ENCODE assay signal across 10 mouse cellular contexts in the genomic region with DNA sequence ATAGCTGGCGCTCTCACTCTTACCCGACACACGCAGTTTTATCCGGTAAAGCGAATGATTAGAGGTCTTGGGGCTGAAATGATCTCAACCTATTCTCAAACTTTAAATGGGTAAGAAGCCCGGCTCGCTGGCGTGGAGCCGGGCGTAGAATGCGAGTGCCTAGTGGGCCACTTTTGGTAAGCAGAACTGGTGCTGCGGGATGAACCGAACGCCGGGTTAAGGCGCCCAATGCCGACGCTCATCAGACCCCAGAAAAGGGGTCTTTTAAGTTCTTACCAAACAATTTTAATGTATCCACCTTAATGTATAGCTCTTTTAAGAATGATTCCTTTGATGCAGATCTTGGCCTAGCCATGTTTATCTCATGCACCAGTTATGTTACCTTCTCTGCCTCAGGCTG.
DNase-seq lines count a peak whose midpoint lies in the region; ATAC-seq and TF ChIP-seq lines count a peak whose summit lies in the region.
"Had no signal": no experiment of that assay in that cellular context is flagged by ENCODE, and none has a peak within 500 bp of the region (broad histone marks: within the 10 kb centered on the region; RNA-seq: fewer than 3 reads in every experiment).

No protein-coding gene starts in this region.

- H3K4me2 ChIP-seq in midbrain, postnatal 0 days (ENCODE audit: low read depth, low read length, poor library complexity, severe bottlenecking): no peak overlapping the region
- H3K4me2 ChIP-seq: limb, embryonic 15.5 days had no signal

- peaks cover 24% of the 10 kb centered on the region for H3K27me3 ChIP-seq in E14TG2a.4 (ENCODE audit: insufficient read depth, low read length)
- H3K27me3 ChIP-seq in heart, adult 2 months (ENCODE audit: control insufficient read depth, insufficient read depth, low read length): no peaks in the 10 kb centered on the region
- no peaks in the 10 kb centered on the region for H3K27me3 ChIP-seq in midbrain, postnatal 0 days (ENCODE audit: insufficient read depth, low read length)
- H3K27me3 ChIP-seq: limb, embryonic 15.5 days; Patski had no signal

- WGBS in heart, adult 2 months: 94% methylated on average over 18 of the region's 18 CpGs
- 98% methylated on average over 18 of the region's 18 CpGs for WGBS in midbrain, postnatal 0 days

- TF ChIP-seq POLR2A in heart, adult 2 months (IDR thresholded peaks at IDR 0.05; ENCODE audit: insufficient read depth, low read depth, low read length): no peak

- no peaks in the 10 kb centered on the region for H3K79me2 ChIP-seq in heart, adult 2 months (replicated peaks; ENCODE audit: control insufficient read depth, insufficient read depth, low read length)

- ATAC-seq in midbrain, postnatal 0 days (ENCODE audit: low FRiP score): peak; percentile 80

- H3K4me3 ChIP-seq in E14TG2a.4 (replicated peaks; ENCODE audit: low read length): peak overlapping the region; percentile 53
- no peak overlapping the region for H3K4me3 ChIP-seq in heart, adult 2 months
- H3K4me3 ChIP-seq in midbrain, postnatal 0 days (ENCODE audit: low read depth, low read length): no peak overlapping the region
- H3K4me3 ChIP-seq: limb, embryonic 15.5 days had no signal

- intact Hi-C loops in gastrocnemius, postnatal 14 days (cut with DNase I; ENCODE audit: low total_unique reads): no loop called here
- intact Hi-C loops in heart, adult 2 months (cut with DNase I): no loop called here

- DNase-seq in gastrocnemius, adult 8-10 months (ENCODE audit: low spot score in 2 of 2): peak; percentile 26 to 34
- no peak for DNase-seq in gastrocnemius, postnatal 14 days
- peak; percentile 68 to 87 for DNase-seq in heart, adult 2 months
- DNase-seq in layer of hippocampus, postnatal 14 days (ENCODE audit: low spot score in 2 of 2): peak; percentile 69 to 73
- DNase-seq in midbrain, postnatal 0 days (ENCODE audit: low spot score): no peak
- DNase-seq in urinary bladder, adult 2 months (ENCODE audit: low spot score): peak; percentile 95
- DNase-seq in gastrocnemius, postnatal 10 days: no peak

- H3K9me3 ChIP-seq in E14TG2a.4 (ENCODE audit: low read length): peaks cover 35% of the 10 kb centered on the region
- H3K9me3 ChIP-seq in midbrain, postnatal 0 days (ENCODE audit: low read length): peaks cover 6% of the 10 kb centered on the region; the same call in 1 of the 2 replicates

- no peak for TF ChIP-seq EP300 in heart, adult 2 months (IDR thresholded peaks at IDR 0.05; ENCODE audit: insufficient read depth, low read depth, low read length)

- no peak overlapping the region for H3K9ac ChIP-seq in heart, adult 2 months (ENCODE audit: low read depth, low read length)
- H3K9ac ChIP-seq in midbrain, postnatal 0 days (replicated peaks; ENCODE audit: low read length, poor library complexity, severe bottlenecking): no peak overlapping the region
- H3K9ac ChIP-seq: limb, embryonic 15.5 days had no signal

- H3K4me1 ChIP-seq in E14TG2a.4 (replicated peaks; ENCODE audit: low read depth, low read length): peaks cover 7% of the 10 kb centered on the region
- peaks cover 8% of the 10 kb centered on the region for H3K4me1 ChIP-seq in heart, adult 2 months (ENCODE audit: control insufficient read depth, insufficient read depth, low read length)
- H3K4me1 ChIP-seq in midbrain, postnatal 0 days (ENCODE audit: insufficient read depth, low read length): peaks cover 2% of the 10 kb centered on the region; the same call in 1 of the 2 replicates

- H3K36me3 ChIP-seq in E14TG2a.4 (ENCODE audit: insufficient read depth, low read length): no peaks in the 10 kb centered on the region
- no peaks in the 10 kb centered on the region for H3K36me3 ChIP-seq in heart, adult 2 months (ENCODE audit: control insufficient read depth, insufficient read depth, low read length)
- H3K36me3 ChIP-seq in midbrain, postnatal 0 days (ENCODE audit: insufficient read depth, low read length): no peaks in the 10 kb centered on the region
- H3K36me3 ChIP-seq: limb, embryonic 15.5 days had no signal

- no peak overlapping the region for H3K27ac ChIP-seq in heart, adult 2 months
- H3K27ac ChIP-seq in midbrain, postnatal 0 days (ENCODE audit: low read depth, low read length): no peak overlapping the region
- H3K27ac ChIP-seq: limb, embryonic 15.5 days had no signal

- no peak for TF ChIP-seq CTCF in E14TG2a.4 (conservative IDR thresholded peaks at IDR 0.05; ENCODE audit: low read length)
- no peak for TF ChIP-seq CTCF in heart, adult 2 months (IDR thresholded peaks at IDR 0.05)
- no peak for TF ChIP-seq CTCF in midbrain, postnatal 0 days (IDR thresholded peaks at IDR 0.05)

Comparison
In these comparisons a context has a peak if more than half of its experiments do, and no peak if none do; other contexts are left out.
1. DNase-seq: peak in gastrocnemius, adult 8-10 months (2 of 2), heart, adult 2 months (2 of 2), layer of hippocampus, postnatal 14 days (2 of 2) and urinary bladder, adult 2 months (single experiment); none in gastrocnemius, postnatal 14 days (single experiment), midbrain, postnatal 0 days (single experiment) and gastrocnemius, postnatal 10 days (single experiment).